Mouse (Mus musculus) embryonic stem cell, embryonic (primary cell): ENCODE data around the gene Stard9.
"Not testable (repeated sequence)": the region's sequence is repeated elsewhere in the genome, so short reads cannot be mapped to it uniquely, and the experiment has no call there.

ENCODE experiments used
- CTCF ChIA-PET, 4 experiments: fragments of 300-600 bp in 2 of 4; fragments of 350-600 bp in 2 of 4; sonication (Branson Sonifier 250); formaldehyde crosslinking; loops; one replicate each; lab custom pipeline; 2022; ENCODE audit warnings: inconsistent platforms in 2 of 4; lab: Charles Lee
- POLR2A ChIA-PET, 4 experiments: fragments of 300-600 bp in 2 of 4; fragments of 350-600 bp in 2 of 4; sonication (Branson Sonifier 250); formaldehyde crosslinking; loops; one replicate each; lab custom pipeline; 2022; ENCODE audit warnings: antibody characterized with exemption in 4 of 4, inconsistent platforms in 1 of 4; lab: Charles Lee

The Stard9 gene

GRCm38 (mm10) chr2:120631957-120632356 lies 3.0 kb downstream of the Stard9 start:
- POLR2A ChIA-PET, result interaction anchor here in 2 of 4 experiments (1.2 to 4.3 kb wide), 3 partner anchors 10 to 23 kb away, joined by 3 to 16 read pairs (median 4); partner anchors contain the start of genes Haus2 (in 2 of the 2) and Lrrc57 (in 2 of the 2)
- CTCF ChIA-PET, result interaction anchor here in 1 of 4 experiments (0.9 kb wide), 1 partner anchor 47 kb away, joined by 3 read pairs; no protein-coding TSS in a partner anchor

GRCm38 (mm10) chr2:120640835-120641234 lies 11.9 kb downstream of the Stard9 start:
- ChIA-PET POLR2A (interaction anchor here in 1 of 4 experiments (1.3 to 4.4 kb wide), 2 partner anchors 11 to 32 kb away, joined by 5 to 16 read pairs; partner anchors contain the start of genes Haus2, Lrrc57 and Stard9), CTCF (no interaction called here)

GRCm38 (mm10) chr2:120643836-120644235 lies 14.9 kb downstream of the Stard9 start:
- ChIA-PET CTCF (interaction anchor here in 1 of 4 experiments (0.6 kb wide), 1 partner anchor 31 kb away, joined by 3 read pairs; no protein-coding TSS in a partner anchor), POLR2A (interaction anchor here in 1 of 4 experiments (2.0 to 4.4 kb wide), 2 partner anchors 9 to 14 kb away, joined by 5 to 16 read pairs; partner anchors contain the start of gene Stard9)

- POLR2A ChIA-PET, result no interaction called here
- CTCF ChIA-PET, result no interaction called here
Measured at GRCm38 (mm10) chr2:120646777-120647176, 17.9 kb downstream of the Stard9 start.

DNA sequence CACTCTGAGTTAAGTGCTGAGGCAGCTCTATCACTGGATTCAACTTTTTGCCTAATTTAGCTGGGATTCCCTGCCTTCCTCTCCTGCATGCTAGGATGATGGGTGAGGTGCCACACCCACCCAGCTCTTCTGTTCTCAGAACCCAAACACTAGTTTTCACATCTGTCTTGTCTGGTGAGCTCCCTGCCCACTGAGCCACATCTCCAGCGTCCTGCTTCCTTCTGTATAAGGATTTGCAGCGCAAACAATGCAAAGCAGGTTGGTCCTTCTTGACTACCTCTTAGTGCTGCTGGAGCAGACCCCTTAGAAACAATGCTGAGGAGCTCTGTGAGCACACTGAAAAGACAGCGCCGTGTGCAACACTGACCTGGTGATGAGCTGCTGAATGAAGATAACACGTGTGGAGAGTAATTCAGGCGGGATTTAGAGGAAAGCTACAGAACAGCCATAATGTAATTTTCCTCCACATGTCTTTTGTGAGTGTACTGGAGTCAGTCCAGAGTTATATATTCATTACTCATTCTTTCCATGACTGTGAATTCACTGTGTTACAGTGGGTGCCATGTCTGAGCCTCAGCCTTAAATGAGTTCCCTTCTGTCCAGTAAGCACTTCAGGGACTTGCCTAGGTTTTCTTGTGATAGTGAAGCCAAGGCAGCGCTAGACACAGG lies 23.5 kb downstream of the Stard9 start:
- CTCF ChIA-PET, result interaction anchor here in 1 of 4 experiments (0.8 kb wide), 1 partner anchor 174 kb away, joined by 3 read pairs; no protein-coding TSS in a partner anchor
- POLR2A ChIA-PET, result interaction anchor here in 3 of 4 experiments (0.5 to 1.9 kb wide), 4 partner anchors 9 to 1872 kb away, joined by 3 to 5 read pairs (median 4); no protein-coding TSS in a partner anchor

DNA sequence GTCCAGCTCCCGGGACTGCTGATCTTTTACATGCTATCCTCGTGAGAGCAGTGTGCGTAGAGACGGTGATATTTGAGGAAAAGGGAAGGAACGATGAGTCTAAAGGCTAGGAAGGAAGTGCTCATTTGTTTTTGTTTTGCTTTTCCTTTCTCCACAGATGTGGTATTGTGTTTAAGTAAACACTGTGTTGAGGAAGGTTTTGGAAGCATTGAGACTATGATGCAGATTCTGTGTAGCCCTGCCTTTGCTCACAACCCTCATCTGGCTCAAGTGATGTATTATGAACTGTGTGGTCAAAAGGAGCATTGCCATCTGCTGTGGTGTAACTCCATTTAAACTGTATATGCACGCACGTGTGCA lies 24.0 kb downstream of the Stard9 start:
- CTCF ChIA-PET, result interaction anchor here in 1 of 4 experiments (0.8 kb wide), 1 partner anchor 174 kb away, joined by 3 read pairs; no protein-coding TSS in a partner anchor

DNA sequence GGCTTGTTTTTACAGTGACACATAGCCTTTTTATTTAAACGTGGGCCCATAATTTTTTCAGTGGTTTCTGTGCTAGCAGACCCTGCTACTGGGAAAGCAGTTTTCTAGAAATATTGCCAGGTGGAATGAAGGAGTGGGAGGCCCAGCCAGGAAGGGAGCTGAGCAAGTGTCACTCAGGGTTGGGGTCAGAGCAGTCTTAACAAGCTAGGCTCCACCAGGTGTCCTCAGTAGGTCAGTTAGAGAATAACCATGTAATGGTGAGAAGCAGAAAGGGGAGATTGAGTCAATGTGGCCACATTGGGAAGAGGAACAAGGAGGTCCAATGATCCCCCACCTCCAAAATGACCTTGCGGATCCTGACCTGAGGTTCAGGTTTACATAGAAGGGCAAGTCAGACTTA lies 25.8 kb downstream of the Stard9 start:
- POLR2A ChIA-PET, result interaction anchor here in 2 of 4 experiments (0.9 to 1.7 kb wide), 5 partner anchors 9 to 46 kb away, joined by 3 to 6 read pairs (median 4); partner anchors contain the start of genes Haus2 (in 1 of the 2) and Lrrc57 (in 1 of the 2)
- CTCF ChIA-PET, result interaction anchor here in 3 of 4 experiments (0.6 to 1.6 kb wide), 6 partner anchors 176 to 1087 kb away, joined by 3 to 9 read pairs (median 4); no protein-coding TSS in a partner anchor

More for the DNA sequence above, 24.0 kb downstream of the Stard9 start:
- POLR2A ChIA-PET, result interaction anchor here in 3 of 4 experiments (0.5 to 1.9 kb wide), 3 partner anchors 10 to 1872 kb away, joined by 3 to 5 read pairs (median 5); no protein-coding TSS in a partner anchor

GRCm38 (mm10) chr2:120655905-120656304 lies 27.0 kb downstream of the Stard9 start:
- POLR2A ChIA-PET, result interaction anchor here in 2 of 4 experiments (0.7 to 1.6 kb wide), 3 partner anchors 15 to 47 kb away, joined by 3 to 5 read pairs (median 4); no protein-coding TSS in a partner anchor
- CTCF ChIA-PET, result no interaction called here

DNA sequence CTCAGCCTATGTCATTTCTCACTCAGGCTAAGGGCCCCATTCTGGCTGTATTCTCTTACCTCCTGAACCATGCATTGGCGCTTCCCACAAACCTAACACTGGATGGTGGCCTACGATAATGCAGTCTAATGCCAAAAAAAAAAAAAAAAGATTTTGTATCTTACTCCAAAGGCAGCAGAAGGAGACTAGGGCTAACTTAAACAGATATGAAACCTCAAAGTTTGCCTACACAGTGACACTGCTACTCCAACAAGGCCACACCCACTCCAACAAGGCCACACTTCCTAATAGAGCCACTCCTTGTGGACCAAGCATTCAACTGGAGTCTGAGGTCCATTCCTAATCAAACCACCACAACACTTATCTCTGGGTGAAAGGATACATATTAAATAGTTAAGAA lies 27.8 kb downstream of the Stard9 start:
- ChIA-PET CTCF (no interaction called here), POLR2A (interaction anchor here in 1 of 4 experiments (0.6 kb wide), 1 partner anchor 856 kb away, joined by 4 read pairs; no protein-coding TSS in a partner anchor)

- ChIA-PET CTCF (interaction anchor here in 1 of 4 experiments (0.6 kb wide), 1 partner anchor 151 kb away, joined by 4 read pairs; no protein-coding TSS in a partner anchor), POLR2A (no interaction called here)
Measured at GRCm38 (mm10) chr2:120658486-120658885, 29.6 kb downstream of the Stard9 start.

- CTCF ChIA-PET, result no interaction called here
- POLR2A ChIA-PET, result no interaction called here
Measured at GRCm38 (mm10) chr2:120659318-120659717, 30.4 kb downstream of the Stard9 start.

DNA sequence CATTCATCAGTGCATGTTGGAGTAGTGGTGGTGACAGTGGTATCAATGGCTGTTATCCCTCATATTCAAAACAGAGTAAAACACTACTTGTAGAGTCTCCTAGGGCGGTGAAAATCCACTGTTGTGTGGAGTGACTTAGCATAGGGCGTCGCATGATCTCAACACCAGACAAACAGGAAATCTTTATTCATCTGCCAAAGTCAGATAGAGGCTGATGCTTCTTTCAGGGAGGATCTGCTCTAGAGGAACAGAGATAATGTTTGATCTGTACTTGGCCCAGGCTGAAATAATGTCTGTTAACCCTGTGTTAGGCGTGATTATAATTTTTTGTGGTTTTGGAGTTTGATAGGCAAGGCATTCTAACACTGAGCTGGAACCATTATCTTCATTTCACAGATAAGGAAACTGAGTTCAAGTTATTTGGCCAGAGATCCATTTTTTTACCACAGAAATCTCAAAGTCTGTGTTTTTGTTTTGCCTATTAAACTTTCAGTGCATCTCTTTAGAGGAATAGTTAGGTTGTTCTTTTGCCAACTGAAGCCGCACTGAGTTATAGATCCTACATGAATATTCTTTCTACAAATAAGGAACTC lies 31.7 kb downstream of the Stard9 start:
- POLR2A ChIA-PET, result no interaction called here
- CTCF ChIA-PET, result no interaction called here

GRCm38 (mm10) chr2:120662766-120663165 lies 33.8 kb downstream of the Stard9 start:
- CTCF ChIA-PET, result interaction anchor here in 1 of 4 experiments (0.9 kb wide), 1 partner anchor 10 kb away, joined by 3 read pairs; no protein-coding TSS in a partner anchor
- POLR2A ChIA-PET, result interaction anchor here in 1 of 4 experiments (1.0 kb wide), 1 partner anchor 15 kb away, joined by 4 read pairs; no protein-coding TSS in a partner anchor

- CTCF ChIA-PET, result interaction anchor here in 2 of 4 experiments (0.8 to 0.9 kb wide), 2 partner anchors 9 to 653 kb away, joined by 3 read pairs; no protein-coding TSS in a partner anchor
- POLR2A ChIA-PET, result interaction anchor here in 1 of 4 experiments (1.0 to 1.1 kb wide), 2 partner anchors 14 to 55 kb away, joined by 3 to 4 read pairs; partner anchors contain the start of gene Haus2
Measured at GRCm38 (mm10) chr2:120663491-120664154, 34.7 kb downstream of the Stard9 start.

- POLR2A ChIA-PET, result interaction anchor here in 1 of 4 experiments (0.9 kb wide), 1 partner anchor 13 kb away, joined by 4 read pairs; no protein-coding TSS in a partner anchor
Measured at GRCm38 (mm10) chr2:120667446-120667845, 38.5 kb downstream of the Stard9 start.

GRCm38 (mm10) chr2:120670253-120670652 lies 41.3 kb downstream of the Stard9 start:
- ChIA-PET CTCF (interaction anchor here in 2 of 4 experiments (0.6 to 1.1 kb wide), 2 partner anchors 192 to 422 kb away, joined by 3 to 4 read pairs; no protein-coding TSS in a partner anchor), POLR2A (no interaction called here)

More at GRCm38 (mm10) chr2:120667446-120667845, 38.5 kb downstream of the Stard9 start:
- CTCF ChIA-PET, result no interaction called here

GRCm38 (mm10) chr2:120681151-120681550 lies 52.2 kb downstream of the Stard9 start:
- POLR2A ChIA-PET, result not testable (repeated sequence)
- CTCF ChIA-PET, result interaction anchor here in 1 of 4 experiments (1.5 kb wide), 1 partner anchor 203 kb away, joined by 3 read pairs; no protein-coding TSS in a partner anchor

GRCm38 (mm10) chr2:120697767-120698166 lies 68.8 kb downstream of the Stard9 start:
- POLR2A ChIA-PET, result interaction anchor here in 1 of 4 experiments (1.2 kb wide), 1 partner anchor 11 kb away, joined by 3 read pairs; no protein-coding TSS in a partner anchor
- CTCF ChIA-PET, result interaction anchor here in 1 of 4 experiments (0.7 kb wide), 1 partner anchor 515 kb away, joined by 3 read pairs; no protein-coding TSS in a partner anchor
